Mouse (Mus musculus) midbrain, postnatal 0 days (tissue): ENCODE results near the gene Prm1. TPM values are rescaled to one million over a fixed set of nuclear protein-coding genes. Genes with fewer than 3 reads are reported as not detected.
"Not testable (repeated sequence)": the region's sequence is repeated elsewhere in the genome, so short reads cannot be mapped to it uniquely, and the experiment has no call there.

Experiments used
- ATAC-seq: fragments of 200-750 bp; cut with Nextera tagmentation; 2 replicates; pipeline ENCODE4 v1.8.0; 2017; ENCODE audit warnings: moderate number of reproducible peaks, mild to moderate bottlenecking, moderate TSS enrichment, moderate library complexity; ENCODE audit not compliant: low FRiP score
- DNase-seq: peaks from one replicate; pipeline ENCODE4 v3.0.0-alpha.2; 2015; ENCODE audit warnings: low spot score
- H3K27ac ChIP-seq: fragments of 300-500 bp; sonication (generic); 2 replicates; pipeline ENCODE4 v1.5.1; 2014; ENCODE audit warnings: low read depth, mild to moderate bottlenecking, low read length, mixed read lengths
- H3K27me3 ChIP-seq: fragments of 300-500 bp; sonication (generic); 2 replicates; pipeline ENCODE4 v1.6.1; 2014; ENCODE audit warnings: low read length, control low read depth, mixed read lengths; ENCODE audit not compliant: insufficient read depth
- H3K36me3 ChIP-seq: fragments of 300-500 bp; sonication (generic); 2 replicates; pipeline ENCODE4 v1.6.1; 2014; ENCODE audit warnings: low read length, control low read depth, mixed read lengths; ENCODE audit not compliant: insufficient read depth
- H3K4me1 ChIP-seq: fragments of 300-500 bp; sonication (generic); 2 replicates; pipeline ENCODE4 v1.6.1; 2014; ENCODE audit warnings: mild to moderate bottlenecking, control low read depth, antibody characterized with exemption, low read length, mixed read lengths; ENCODE audit not compliant: insufficient read depth
- H3K4me2 ChIP-seq: fragments of 300-500 bp; sonication (generic); 2 replicates; pipeline ENCODE4 v1.6.1; 2014; ENCODE audit warnings: low read depth, mild to moderate bottlenecking, low read length, mixed read lengths; ENCODE audit not compliant: poor library complexity, severe bottlenecking
- H3K4me3 ChIP-seq: fragments of 300-500 bp; sonication (generic); 2 replicates; pipeline ENCODE4 v1.5.1; 2014; ENCODE audit warnings: low read depth, mild to moderate bottlenecking, low read length, moderate library complexity
- H3K9ac ChIP-seq: fragments of 300-500 bp; sonication (generic); replicated peaks from 2 replicates; pipeline ENCODE4 v1.6.1; 2014; ENCODE audit warnings: mild to moderate bottlenecking, low read length, moderate library complexity, mixed read lengths; ENCODE audit not compliant: poor library complexity, severe bottlenecking
- H3K9me3 ChIP-seq: fragments of 300-500 bp; sonication (generic); 2 replicates; pipeline ENCODE4 v1.6.1; 2016; ENCODE audit warnings: low read length, control low read depth
- CTCF ChIP-seq: IDR thresholded peaks from 2 replicates; pipeline ENCODE4 v1.5.1; 2016; ENCODE audit warnings: antibody characterized with exemption, mild to moderate bottlenecking
- WGBS: fragments of 180-500 bp; shearing (Covaris S2); extraction: QIAGEN DNeasy Blood & Tissue Kit; methylation state at CpG from one replicate; pipeline ENCODE4 v1.1.7; 2014; 5-methylcytosine and 5-hydroxymethylcytosine counted together
- polyA plus RNA-seq: library from polyadenylated mRNA; unstranded; fragments of >200 nt; fragmentation: Nextera tagmentation; extraction: Ambion mirVana; gene quantifications from 2 replicates; pipeline ENCODE4 v1.2.1, GENCODE M21; 2015
- total RNA-seq: library from RNA; depleted of rRNA; stranded (reverse); fragments of >200 nt; gene quantifications from 2 replicates; pipeline ENCODE4 v1.2.3, GENCODE M21; 2014

The Prm1 gene
- total and polyA plus RNA-seq, 2 experiments from 2014 or later = not detected

DNA sequence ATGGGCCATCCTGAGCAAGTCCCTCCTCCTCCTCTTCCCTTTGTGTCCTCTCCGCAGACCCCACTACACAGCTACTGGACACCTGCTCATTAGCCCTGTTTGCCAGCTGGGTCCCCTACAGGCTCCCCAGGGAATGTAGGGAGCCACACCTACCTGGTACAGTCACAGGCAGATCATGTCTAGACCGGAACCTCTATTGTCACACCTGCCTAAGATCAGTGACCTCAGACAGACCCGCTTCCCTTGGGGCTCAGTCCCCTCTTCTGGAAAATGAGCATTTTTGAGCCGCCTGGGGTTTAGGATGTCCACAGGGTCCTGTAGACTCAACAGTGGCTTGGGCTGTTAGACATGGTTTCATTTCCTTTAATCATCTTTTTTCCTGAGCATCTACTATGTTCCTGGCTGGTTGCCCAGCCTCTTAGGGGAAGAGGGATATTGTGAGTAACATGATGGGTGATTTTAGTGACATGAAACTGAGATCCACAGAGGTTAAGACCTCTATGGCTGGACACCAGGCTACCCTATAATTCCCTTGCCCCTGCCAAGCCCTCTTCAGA, 13.0 kb upstream of the Prm1 start:
- no peak overlapping the region for H3K9ac ChIP-seq
- no peaks in the 10 kb centered on the region for H3K27me3 ChIP-seq
- H3K9me3 ChIP-seq = no peaks in the 10 kb centered on the region
- no peak for TF ChIP-seq CTCF
- no peak for ATAC-seq
- no peak overlapping the region for H3K4me2 ChIP-seq
- 77% methylated on average over 4 of the region's 4 CpGs for WGBS
- no peak overlapping the region for H3K27ac ChIP-seq
- DNase-seq = no peak
- H3K4me1 ChIP-seq = no peaks in the 10 kb centered on the region
- H3K36me3 ChIP-seq = no peaks in the 10 kb centered on the region
- no peak overlapping the region for H3K4me3 ChIP-seq

DNA sequence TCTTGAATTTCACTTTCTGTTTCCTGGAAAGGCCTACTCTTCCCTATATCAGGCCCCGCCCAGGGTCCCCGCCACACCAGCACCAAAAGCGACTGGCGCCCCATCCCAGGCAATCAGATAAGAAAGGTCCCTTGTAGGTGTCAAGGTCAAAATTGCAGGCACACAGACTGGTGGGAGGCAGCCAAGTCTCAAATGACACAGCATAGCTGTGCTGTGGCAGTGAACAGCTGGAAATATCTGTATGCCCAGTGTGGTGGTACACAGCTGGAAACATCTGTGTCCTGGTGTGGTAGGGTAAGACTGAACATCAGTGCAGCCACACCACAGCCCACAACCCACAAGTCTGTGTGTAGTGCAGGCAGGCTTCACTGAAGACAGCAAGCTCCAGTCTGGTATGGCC, 9.2 kb upstream of the Prm1 start:
- Histone ChIP-seq H3K4me2 (no peak overlapping the region), H3K4me3 (no peak overlapping the region), H3K36me3 (no peaks in the 10 kb centered on the region), H3K27me3 (no peaks in the 10 kb centered on the region), H3K4me1 (no peaks in the 10 kb centered on the region), H3K27ac (no peak overlapping the region), H3K9me3 (no peaks in the 10 kb centered on the region), H3K9ac (no peak overlapping the region)
- no peak for ATAC-seq
- DNase-seq = no peak
- no peak for TF ChIP-seq CTCF
- WGBS = 95% methylated on average over 4 of the region's 4 CpGs

DNA sequence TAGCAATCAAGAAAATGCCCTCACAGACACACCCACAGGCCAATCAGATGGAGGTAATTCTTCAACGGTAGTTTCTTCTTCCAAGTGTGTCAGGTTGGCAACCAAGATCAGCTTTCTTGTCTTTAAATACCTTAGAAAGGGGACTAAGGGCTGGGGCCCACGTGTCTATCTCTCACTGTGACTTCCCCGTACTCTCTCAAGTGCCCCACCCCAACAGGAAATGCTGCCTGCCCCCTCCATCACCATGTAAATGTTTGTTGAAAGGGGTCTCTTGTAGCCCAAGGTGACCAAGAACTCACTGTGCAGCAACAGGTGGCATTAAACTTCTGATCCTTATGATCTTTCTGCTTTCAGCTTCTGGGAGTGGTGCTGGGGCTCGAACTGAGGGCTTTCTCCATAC, 8.1 kb upstream of the Prm1 start:
- no peak for TF ChIP-seq CTCF
- Histone ChIP-seq H3K4me2 (no peak overlapping the region), H3K27ac (no peak overlapping the region), H3K9ac (no peak overlapping the region), H3K36me3 (no peaks in the 10 kb centered on the region), H3K9me3 (no peaks in the 10 kb centered on the region), H3K27me3 (no peaks in the 10 kb centered on the region), H3K4me3 (no peak overlapping the region), H3K4me1 (no peaks in the 10 kb centered on the region)
- ATAC-seq (no peak), DNase-seq (no peak)
- 75% methylated on average over 4 of the region's 4 CpGs for WGBS

DNA sequence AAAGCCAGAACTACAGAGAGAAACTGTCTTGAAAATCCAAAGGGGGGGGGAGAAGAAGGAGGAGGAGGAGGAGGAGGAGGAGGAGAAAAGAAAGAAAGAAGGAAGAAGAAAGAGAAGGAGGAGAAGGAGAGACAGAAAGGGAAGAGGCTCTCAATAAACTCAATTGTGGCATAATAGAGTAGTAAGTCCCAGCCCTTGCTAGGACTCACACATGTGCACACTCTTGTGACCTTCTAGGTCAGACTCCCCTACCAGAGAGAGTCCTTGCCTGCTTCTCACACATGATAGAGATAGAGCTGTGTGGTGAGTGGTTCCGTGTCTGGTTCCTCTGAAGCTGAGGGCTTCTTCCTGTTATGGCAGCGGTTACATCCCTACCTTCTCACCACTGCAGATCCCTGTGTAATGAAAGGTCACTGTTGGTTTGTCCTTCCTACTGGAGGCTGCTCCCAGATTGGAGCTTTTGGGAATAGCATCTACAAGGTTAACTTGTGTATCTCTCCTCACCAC, 7.3 kb upstream of the Prm1 start, which contains the start of gene Gm11172:
Gm11172 (plus strand) TSS at position 51 of the 507 bp plus-strand sequence.
- H3K4me3 ChIP-seq = no peak within 1 kb of the TSS
- DNase-seq (no peak), ATAC-seq (no peak)
- no peaks in the 10 kb centered on the region for H3K4me1 ChIP-seq
- H3K4me2 ChIP-seq = no peak within 1 kb of the TSS
- no peak for TF ChIP-seq CTCF
- WGBS = 89% methylated on average over 2 of the region's 2 CpGs
- no peaks in the 10 kb centered on the region for H3K36me3 ChIP-seq
- H3K9me3 ChIP-seq = no peaks in the 10 kb centered on the region
- no peak within 1 kb of the TSS for H3K9ac ChIP-seq
- H3K27ac ChIP-seq = no peak within 1 kb of the TSS
- no peaks in the 10 kb centered on the region for H3K27me3 ChIP-seq

DNA sequence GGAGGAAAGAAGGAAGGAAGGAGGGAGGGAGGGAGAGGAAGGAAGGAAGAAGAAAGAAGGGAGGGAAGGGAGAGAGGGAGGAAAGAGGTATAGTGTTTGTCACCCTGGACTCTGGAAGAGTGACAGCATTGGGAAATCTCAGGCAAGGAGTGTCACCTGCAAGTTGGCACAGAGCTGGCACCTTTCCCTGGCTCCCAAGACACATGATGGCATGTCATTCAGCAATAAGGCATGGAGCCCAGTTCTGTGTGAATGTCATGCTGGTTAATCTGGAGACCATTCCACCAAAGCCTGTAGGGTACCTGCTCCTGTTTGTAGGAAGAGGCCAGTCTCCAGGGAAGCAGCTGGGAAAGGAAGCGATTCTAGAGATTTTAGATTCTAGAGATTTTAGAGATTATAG, 4.7 kb upstream of the Prm1 start:
- no peaks in the 10 kb centered on the region for H3K27me3 ChIP-seq
- DNase-seq = no peak
- no peak overlapping the region for H3K9ac ChIP-seq
- ATAC-seq = no peak
- TF ChIP-seq CTCF = no peak
- no peaks in the 10 kb centered on the region for H3K9me3 ChIP-seq
- 100% methylated on average over 1 of the region's 1 CpGs for WGBS
- H3K4me1 ChIP-seq = no peaks in the 10 kb centered on the region
- no peak overlapping the region for H3K27ac ChIP-seq
- H3K36me3 ChIP-seq = no peaks in the 10 kb centered on the region
- H3K4me2 ChIP-seq = no peak overlapping the region
- H3K4me3 ChIP-seq = no peak overlapping the region

DNA sequence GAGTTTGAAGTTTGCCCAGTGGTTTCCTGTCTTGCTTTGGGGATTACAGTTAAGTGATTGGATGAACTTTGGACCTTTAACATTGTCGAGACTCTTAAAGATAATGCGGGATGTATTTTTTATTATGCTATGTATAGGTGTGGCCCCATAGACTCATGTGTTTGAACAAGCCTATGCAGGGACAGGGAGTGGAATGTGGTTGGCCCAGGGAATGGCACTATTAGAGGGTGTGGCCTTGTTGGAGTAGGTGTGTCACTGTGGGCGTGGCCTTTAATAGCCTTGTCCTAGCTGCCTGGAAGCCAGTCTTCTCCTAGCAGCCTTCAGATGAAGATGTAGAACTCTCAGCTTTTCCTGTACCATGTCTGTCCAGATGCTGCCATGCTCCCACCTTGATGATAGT, 3.2 kb downstream of the Prm1 start:
- not testable (repeated sequence) for H3K9me3 ChIP-seq, H3K4me1 ChIP-seq, DNase-seq, H3K36me3 ChIP-seq, H3K4me2 ChIP-seq, ATAC-seq, H3K4me3 ChIP-seq, H3K9ac ChIP-seq, H3K27ac ChIP-seq, H3K27me3 ChIP-seq
- 80% methylated on average over 3 of the region's 3 CpGs for WGBS
